Mouse (Mus musculus) liver, adult 10 weeks (tissue): ENCODE data around the gene Foxd3. TPM values are rescaled to one million over a fixed set of nuclear protein-coding genes. Genes with fewer than 3 reads are reported as not detected.

Source experiments
- polyA plus RNA-seq: library from polyadenylated mRNA; stranded (reverse); fragments of 350-450 nt; fragmentation: Illumina TruSeq; extraction: RNeasy Lipid Tissue Mini Kit (QIAGEN cat#74804); gene quantifications from one replicate; pipeline ENCODE4 v1.2.3, GENCODE M21; 2014; ENCODE audit warnings: low read depth, low replicate concordance

The Foxd3 gene
- not detected for polyA plus RNA-seq

DNA sequence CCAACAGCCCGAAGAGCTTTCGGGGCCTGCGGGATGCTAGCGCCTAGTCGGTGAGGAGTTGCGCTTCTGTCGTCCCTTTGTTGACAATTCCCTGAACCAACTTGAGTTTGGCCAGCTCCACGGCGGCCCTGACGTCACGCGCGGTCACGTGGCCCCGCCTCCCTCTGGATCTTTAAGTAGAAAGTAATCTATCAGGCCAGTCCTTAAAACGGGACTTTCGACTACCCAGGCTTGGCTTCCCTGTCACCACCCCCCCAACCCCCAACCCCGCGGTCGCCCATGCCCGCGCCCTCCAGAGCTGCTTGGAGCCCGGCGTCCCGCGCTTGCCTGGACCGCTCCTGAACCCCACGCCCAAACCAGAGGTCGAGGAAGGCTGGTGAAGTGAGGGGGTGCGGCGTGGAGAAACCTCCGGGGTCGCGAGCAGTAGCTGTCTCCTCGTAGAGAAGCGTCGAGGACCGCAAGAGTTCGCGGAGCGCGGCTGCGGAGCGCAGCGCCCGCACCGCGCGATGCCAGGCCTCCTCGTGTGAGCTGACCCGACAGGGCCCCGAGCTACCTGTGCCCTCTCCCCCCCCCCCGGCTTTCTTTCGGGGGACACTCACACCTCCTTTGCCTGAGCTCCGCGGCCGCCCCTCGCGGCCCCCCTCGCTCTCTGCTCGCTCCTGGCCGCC lies at the start of gene Foxd3:
TSS of gene Foxd3 (plus strand) at position 363 of the 668 bp plus-strand sequence.

Other genes starting within 250 kb of the Foxd3 start
- gene Alg6, start 59.4 kb downstream of the Foxd3 start, polyA plus RNA-seq: 15.7 TPM
- gene Efcab7, start 172.9 kb downstream of the Foxd3 start, polyA plus RNA-seq: 2.7 TPM